Mouse (Mus musculus) embryonic facial prominence, embryonic 14.5 days (tissue): ENCODE data around the gene Cd302. TPM values are rescaled to one million over a fixed set of nuclear protein-coding genes. Genes with fewer than 3 reads are reported as not detected.
A peak's percentile ranks its signal among the peaks of the same experiment; 100 is the strongest.

Experiments used
- ATAC-seq: fragments of 200-750 bp; cut with Nextera tagmentation; 2 replicates; pipeline ENCODE4 v1.8.0; 2017; ENCODE audit warnings: low read depth, moderate number of reproducible peaks, moderate TSS enrichment
- DNase-seq: peaks from one replicate; pipeline ENCODE4 v3.0.0-alpha.2; 2015; ENCODE audit warnings: low spot score
- H3K27ac ChIP-seq: fragments of 300-500 bp; sonication (generic); replicated peaks from 2 replicates; pipeline ENCODE4 v1.5.1; 2014; ENCODE audit warnings: low read depth, mild to moderate bottlenecking, low read length, moderate library complexity
- H3K27me3 ChIP-seq: fragments of 300-500 bp; sonication (generic); replicated peaks from 2 replicates; pipeline ENCODE4 v1.6.1; 2014; ENCODE audit warnings: low read length; ENCODE audit not compliant: control insufficient read depth, insufficient read depth
- H3K36me3 ChIP-seq: fragments of 300-500 bp; sonication (generic); 2 replicates; pipeline ENCODE4 v1.6.1; 2014; ENCODE audit warnings: low read length, mixed read lengths; ENCODE audit not compliant: control insufficient read depth, insufficient read depth
- H3K4me1 ChIP-seq: fragments of 300-500 bp; sonication (generic); 2 replicates; pipeline ENCODE4 v1.6.1; 2014; ENCODE audit warnings: antibody characterized with exemption, low read length; ENCODE audit not compliant: control insufficient read depth, insufficient read depth
- H3K4me2 ChIP-seq: fragments of 300-500 bp; sonication (generic); 2 replicates; pipeline ENCODE4 v1.6.1; 2014; ENCODE audit warnings: low read depth, mild to moderate bottlenecking, low read length, moderate library complexity, mixed read lengths
- H3K4me3 ChIP-seq: fragments of 300-500 bp; sonication (generic); 2 replicates; pipeline ENCODE4 v1.5.1; 2014; ENCODE audit warnings: low read depth, mild to moderate bottlenecking, low read length
- H3K9ac ChIP-seq: fragments of 300-500 bp; sonication (generic); 2 replicates; pipeline ENCODE4 v1.6.1; 2014; ENCODE audit warnings: low read depth, mild to moderate bottlenecking, low read length, moderate library complexity, mixed read lengths
- H3K9me3 ChIP-seq: fragments of 300-500 bp; sonication (generic); 2 replicates; pipeline ENCODE4 v1.6.1; 2016; ENCODE audit warnings: low read length; ENCODE audit not compliant: control insufficient read depth
- WGBS: fragments of 180-500 bp; shearing (Covaris S2); extraction: QIAGEN DNeasy Blood & Tissue Kit; methylation state at CpG from one replicate; pipeline ENCODE4 v1.1.7; 2014; 5-methylcytosine and 5-hydroxymethylcytosine counted together
- polyA plus RNA-seq: library from polyadenylated mRNA; unstranded; fragments of >200 nt; fragmentation: Nextera tagmentation; extraction: Ambion mirVana; gene quantifications from 2 replicates; pipeline ENCODE4 v1.2.1, GENCODE M21; 2014

The Cd302 gene
- polyA plus RNA-seq, 1 experiment from 2014 or later = 55.2 TPM

GRCm38 (mm10) chr2:60230361-60230760 lies 53.9 kb downstream of the Cd302 start:
- Histone ChIP-seq H3K4me3 (no peak overlapping the region), H3K4me2 (no peak overlapping the region), H3K4me1 (no peaks in the 10 kb centered on the region), H3K36me3 (peaks cover 55% of the 10 kb centered on the region), H3K9ac (no peak overlapping the region), H3K27me3 (no peaks in the 10 kb centered on the region), H3K9me3 (no peaks in the 10 kb centered on the region), H3K27ac (no peak overlapping the region)
- ATAC-seq = no peak
- 92% methylated on average over 2 of the region's 2 CpGs for WGBS
- DNase-seq = no peak

- Histone ChIP-seq H3K9me3 (no peaks in the 10 kb centered on the region), H3K4me2 (no peak overlapping the region), H3K27me3 (no peaks in the 10 kb centered on the region), H3K36me3 (peaks cover 37% of the 10 kb centered on the region), H3K27ac (no peak overlapping the region), H3K4me1 (no peaks in the 10 kb centered on the region), H3K9ac (no peak overlapping the region), H3K4me3 (no peak overlapping the region)
- ATAC-seq = no peak
- 75% methylated on average over 1 of the region's 1 CpGs for WGBS
- no peak for DNase-seq
Measured at GRCm38 (mm10) chr2:60228470-60228869, 55.8 kb downstream of the Cd302 start.

GRCm38 (mm10) chr2:60223489-60223888 lies 60.8 kb downstream of the Cd302 start:
- ATAC-seq = no peak
- 71% methylated on average over 1 of the region's 1 CpGs for WGBS
- no peak overlapping the region for H3K9ac ChIP-seq
- H3K9me3 ChIP-seq = no peaks in the 10 kb centered on the region
- no peaks in the 10 kb centered on the region for H3K36me3 ChIP-seq
- H3K4me1 ChIP-seq = peaks cover 3% of the 10 kb centered on the region; the same call in 1 of the 2 replicates
- H3K27me3 ChIP-seq = no peaks in the 10 kb centered on the region
- no peak overlapping the region for H3K27ac ChIP-seq
- no peak overlapping the region for H3K4me3 ChIP-seq
- no peak for DNase-seq
- no peak overlapping the region for H3K4me2 ChIP-seq

- Histone ChIP-seq H3K4me1 (peaks cover 3% of the 10 kb centered on the region; the same call in 1 of the 2 replicates), H3K36me3 (no peaks in the 10 kb centered on the region), H3K4me2 (no peak overlapping the region), H3K27me3 (no peaks in the 10 kb centered on the region), H3K4me3 (no peak overlapping the region), H3K27ac (no peak overlapping the region), H3K9ac (no peak overlapping the region), H3K9me3 (no peaks in the 10 kb centered on the region)
- WGBS = 70% methylated on average over 2 of the region's 2 CpGs
- DNase-seq (no peak), ATAC-seq (no peak)
Measured at GRCm38 (mm10) chr2:60221954-60222353, 62.3 kb downstream of the Cd302 start.

- ATAC-seq (no peak), DNase-seq (no peak)
- no peaks in the 10 kb centered on the region for H3K27me3 ChIP-seq
- H3K36me3 ChIP-seq = peaks cover 3% of the 10 kb centered on the region; the same call in 1 of the 2 replicates
- H3K4me3 ChIP-seq = no peak overlapping the region
- no peak overlapping the region for H3K4me2 ChIP-seq
- no peaks in the 10 kb centered on the region for H3K9me3 ChIP-seq
- 59% methylated on average over 6 of the region's 6 CpGs for WGBS
- H3K27ac ChIP-seq = no peak overlapping the region
- H3K9ac ChIP-seq = no peak overlapping the region
- H3K4me1 ChIP-seq = peaks cover 3% of the 10 kb centered on the region
Measured at GRCm38 (mm10) chr2:60221236-60221635, 63.1 kb downstream of the Cd302 start.

GRCm38 (mm10) chr2:60217620-60218019 lies 66.7 kb downstream of the Cd302 start:
- WGBS = 77% methylated on average over 6 of the region's 6 CpGs
- Histone ChIP-seq H3K9ac (no peak overlapping the region), H3K4me2 (no peak overlapping the region), H3K27me3 (no peaks in the 10 kb centered on the region), H3K27ac (no peak overlapping the region), H3K4me3 (no peak overlapping the region), H3K9me3 (no peaks in the 10 kb centered on the region), H3K36me3 (peaks cover 26% of the 10 kb centered on the region), H3K4me1 (peaks cover 19% of the 10 kb centered on the region)
- ATAC-seq = no peak
- no peak for DNase-seq

- ATAC-seq (no peak), DNase-seq (no peak)
Measured at GRCm38 (mm10) chr2:60216547-60217153, 67.6 kb downstream of the Cd302 start.

GRCm38 (mm10) chr2:60214683-60215082 lies 69.6 kb downstream of the Cd302 start:
- no peak overlapping the region for H3K4me2 ChIP-seq
- ATAC-seq (no peak), DNase-seq (no peak)
- no peak overlapping the region for H3K4me3 ChIP-seq
- no peaks in the 10 kb centered on the region for H3K9me3 ChIP-seq
- 90% methylated on average over 2 of the region's 2 CpGs for WGBS
- H3K9ac ChIP-seq = no peak overlapping the region
- peaks cover 35% of the 10 kb centered on the region for H3K36me3 ChIP-seq
- H3K27ac ChIP-seq = no peak overlapping the region
- H3K27me3 ChIP-seq = no peaks in the 10 kb centered on the region
- H3K4me1 ChIP-seq = peaks cover 29% of the 10 kb centered on the region

More at GRCm38 (mm10) chr2:60216547-60217153, 67.6 kb downstream of the Cd302 start:
- H3K36me3 ChIP-seq = peaks cover 29% of the 10 kb centered on the region
- H3K4me3 ChIP-seq = no peak overlapping the region
- H3K4me1 ChIP-seq = peaks cover 22% of the 10 kb centered on the region
- no peaks in the 10 kb centered on the region for H3K27me3 ChIP-seq
- 83% methylated on average over 4 of the region's 4 CpGs for whole genome bisulfite sequencing
- H3K27ac ChIP-seq = no peak overlapping the region
- H3K9ac ChIP-seq = no peak overlapping the region
- no peak overlapping the region for H3K4me2 ChIP-seq
- H3K9me3 ChIP-seq = no peaks in the 10 kb centered on the region

- no peaks in the 10 kb centered on the region for H3K27me3 ChIP-seq
- H3K9ac ChIP-seq = no peak overlapping the region
- no peaks in the 10 kb centered on the region for H3K9me3 ChIP-seq
- no peak overlapping the region for H3K4me2 ChIP-seq
- H3K4me3 ChIP-seq = no peak overlapping the region
- ATAC-seq = no peak
- peaks cover 35% of the 10 kb centered on the region for H3K36me3 ChIP-seq
- H3K27ac ChIP-seq = no peak overlapping the region
- peak; percentile 43 for DNase-seq
- H3K4me1 ChIP-seq = peaks cover 34% of the 10 kb centered on the region
Measured at GRCm38 (mm10) chr2:60212488-60212887, 71.8 kb downstream of the Cd302 start.
